Mouse (Mus musculus) granulocyte monocyte progenitor cell, adult 5-6 weeks (primary cell): ENCODE results near the gene Rbm48. TPM values are rescaled to one million over a fixed set of nuclear protein-coding genes. Genes with fewer than 3 reads are reported as not detected.
"Not testable (repeated sequence)": the region's sequence is repeated elsewhere in the genome, so short reads cannot be mapped to it uniquely, and the experiment has no call there.

ENCODE experiments used
- ATAC-seq: replicated peaks from 2 replicates; pipeline ENCODE4 v1.8.0; 2016; ENCODE audit warnings: mild to moderate bottlenecking, moderate TSS enrichment, inconsistent platforms; ENCODE audit not compliant: poor library complexity, severe bottlenecking
- total RNA-seq, 2 experiments: library from RNA; stranded (forward) in 1 of 2; stranded (reverse) in 1 of 2; fragments of 200-712, 200-1000 nt in 1 of 2; fragments of >200 nt in 1 of 2; fragmentation: Nextera tagmentation in 1 of 2; gene quantifications; 2 replicates each; pipeline ENCODE4 v1.2.3; 2014 to 2017

Rbm48 gene
- total RNA-seq (2014; fragmentation: Nextera tagmentation), result 7.9 and 28.1 TPM in 2 replicates
- total RNA-seq (2017), result 28.5 and 29.8 TPM in 2 replicates

DNA sequence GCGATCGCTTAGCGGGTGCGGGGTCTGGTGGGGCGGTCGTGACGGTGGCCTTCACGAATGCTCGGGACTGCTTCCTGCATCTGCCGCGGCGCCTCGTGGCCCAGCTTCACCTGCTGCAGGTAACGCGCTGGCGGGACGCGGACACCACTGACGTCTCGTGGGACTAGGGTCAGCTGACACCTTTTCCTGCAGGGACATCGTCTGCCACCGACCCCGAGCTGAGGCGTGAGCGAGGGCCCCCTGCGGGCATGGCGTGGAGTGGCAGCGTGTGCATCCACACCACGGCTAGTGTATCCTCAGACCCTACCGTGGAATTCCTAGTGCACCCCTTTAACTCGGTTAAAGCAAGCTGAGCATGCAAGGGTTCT is at the start of gene Rbm48:
TSS of gene Rbm48 (minus strand) at position 187 of the 368 bp plus-strand sequence.
- peak; percentile 86 for ATAC-seq

DNA sequence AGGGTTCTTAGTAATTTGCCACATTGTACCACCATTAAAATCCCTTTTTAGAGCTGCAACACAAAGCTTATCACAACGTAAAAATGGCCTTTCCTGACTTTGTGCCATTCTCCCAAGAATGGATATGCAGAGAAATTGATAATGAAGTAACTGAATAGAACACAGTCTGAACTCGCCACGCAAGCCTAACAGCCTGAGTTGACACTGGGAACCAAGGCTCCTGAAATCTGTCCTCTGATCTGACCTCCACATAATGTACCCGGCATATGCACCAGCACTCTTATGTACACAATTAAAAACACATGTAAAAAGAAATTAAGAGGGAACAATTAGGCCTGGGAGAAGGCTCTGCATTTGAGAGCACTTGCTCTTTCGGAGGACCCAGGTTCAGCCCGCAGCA is 48.9 kb upstream of the Rbm48 start:
- ATAC-seq, result no peak

DNA sequence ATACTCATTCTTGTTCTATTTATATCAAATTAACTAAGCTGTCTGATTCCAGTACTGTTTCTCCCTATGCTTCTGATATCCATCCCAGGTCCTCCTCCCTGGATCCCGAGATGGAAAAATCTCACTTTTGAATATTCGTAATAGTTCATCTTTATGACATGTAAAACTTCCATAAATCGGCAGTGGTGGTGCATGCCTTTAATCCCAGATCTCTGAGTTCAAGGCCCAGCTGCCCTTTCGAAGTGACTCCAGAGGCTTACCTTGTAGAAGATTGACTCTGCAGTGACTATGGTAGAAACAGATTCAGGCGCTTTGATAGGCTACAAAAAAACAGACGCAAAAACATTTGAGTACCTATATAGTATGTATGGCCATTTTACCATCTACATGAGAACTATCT is 48.2 kb upstream of the Rbm48 start:
- no peak for ATAC-seq

DNA sequence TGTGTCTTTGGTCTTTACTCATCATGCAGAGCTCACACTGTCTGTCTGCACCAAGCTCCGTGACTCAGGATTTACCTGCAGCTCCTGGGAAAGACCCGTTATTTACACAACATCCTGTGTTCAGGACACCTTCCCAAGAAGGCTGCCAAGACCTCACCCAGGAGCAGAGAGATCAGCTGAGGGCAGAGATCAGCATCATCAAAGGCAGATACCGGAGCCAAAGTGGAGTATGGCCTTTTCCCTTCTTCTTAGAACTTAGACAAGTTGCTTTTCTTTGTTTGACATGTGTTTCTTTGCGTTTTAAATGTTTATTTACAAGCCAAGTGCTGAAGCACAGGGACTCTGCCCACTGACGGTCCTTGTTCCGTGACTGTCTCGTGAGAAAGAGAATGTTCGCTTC is 38.9 kb upstream of the Rbm48 start:
- ATAC-seq, result no peak

DNA sequence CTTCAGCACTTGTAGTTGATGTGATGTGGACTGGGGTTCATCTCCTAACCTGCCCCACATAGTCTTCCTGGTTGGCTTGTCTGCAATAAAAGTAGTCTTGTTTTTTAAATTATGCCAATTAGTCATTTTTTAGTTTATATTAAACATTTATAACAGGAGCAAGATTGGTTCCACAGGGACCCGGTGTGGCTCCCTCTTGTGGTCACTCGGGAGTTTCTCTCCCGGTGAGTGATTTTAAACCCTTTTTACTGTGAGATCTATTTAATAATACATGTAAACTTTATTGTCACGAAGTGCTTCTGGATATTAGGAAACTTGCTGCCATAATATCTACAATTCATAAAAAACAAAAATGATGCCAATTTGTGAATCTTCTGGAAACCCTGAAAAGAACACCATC is 37.6 kb upstream of the Rbm48 start:
- no peak for ATAC-seq

DNA sequence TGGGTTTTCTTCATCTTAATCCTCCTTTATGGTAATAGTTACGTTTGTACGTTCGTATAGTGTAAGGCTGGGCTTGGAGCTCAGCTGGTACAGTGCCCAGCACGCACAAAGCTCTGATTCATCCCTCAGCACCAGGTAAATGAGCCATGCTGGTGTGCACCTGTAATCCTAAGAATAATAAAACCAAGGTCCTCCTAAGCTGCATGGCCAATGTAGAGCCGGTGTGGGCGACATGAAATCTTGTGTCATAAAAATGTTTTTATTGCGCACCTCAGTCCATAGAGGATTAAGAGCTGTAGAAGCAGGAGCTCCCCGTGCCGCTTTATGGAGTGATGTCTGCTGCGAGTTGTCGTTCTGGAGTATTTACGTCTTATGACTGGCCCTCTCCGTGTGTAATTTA is 36.9 kb upstream of the Rbm48 start:
- ATAC-seq, result no peak

DNA sequence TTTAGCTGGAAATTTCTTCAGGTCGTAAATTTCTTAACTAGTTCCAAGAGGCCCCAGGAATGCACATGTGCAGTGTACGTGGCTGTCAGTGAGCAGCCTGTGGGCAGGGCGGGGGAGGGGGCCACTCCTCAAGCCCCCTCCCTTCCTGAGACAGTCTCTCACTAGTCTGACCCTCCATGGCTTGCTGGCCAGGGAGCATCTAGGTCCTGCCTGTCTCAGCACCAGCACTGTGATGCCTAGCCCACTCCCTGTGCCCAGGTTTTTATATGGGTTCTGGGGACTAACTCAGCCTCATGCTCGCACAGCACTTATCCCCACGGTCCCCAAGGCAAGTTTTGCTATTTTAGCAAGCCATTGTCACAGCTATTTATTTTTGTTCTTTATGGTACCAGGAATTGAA is 35.9 kb upstream of the Rbm48 start:
- ATAC-seq, result no peak

DNA sequence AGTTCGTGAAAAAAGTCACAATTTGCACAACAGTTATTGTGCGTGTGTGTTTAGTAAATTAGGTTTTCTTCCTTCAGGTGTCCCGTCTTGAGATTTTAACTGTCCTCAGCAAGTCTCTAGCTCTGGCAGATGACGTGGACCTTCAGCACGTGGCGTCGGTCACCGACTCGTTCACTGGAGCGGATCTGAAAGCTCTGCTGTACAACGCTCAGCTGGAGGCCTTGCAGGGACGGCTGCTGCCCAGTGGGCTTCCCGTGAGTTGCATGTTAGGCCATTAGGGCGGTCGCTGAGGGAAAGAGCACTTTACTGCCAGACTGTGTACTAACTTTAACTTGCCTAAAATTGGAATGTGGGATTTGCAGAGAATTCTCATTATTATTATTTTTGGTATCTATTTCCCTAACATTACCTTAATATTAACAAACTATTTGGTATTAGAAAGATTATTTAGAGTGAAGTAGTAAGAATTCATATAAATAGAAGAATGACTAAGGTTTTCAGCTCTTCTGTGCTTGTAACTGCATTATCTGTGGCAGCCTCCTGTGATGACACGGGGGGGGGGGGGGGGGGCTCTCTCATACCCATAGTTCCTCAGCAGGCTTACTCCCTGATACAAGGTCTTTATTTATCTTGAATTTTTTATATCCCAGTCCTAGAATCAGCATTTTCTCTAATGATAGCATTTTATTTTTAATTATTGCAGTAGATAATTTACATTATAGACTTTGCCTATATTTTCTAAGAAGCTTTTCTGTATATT is 35.3 kb upstream of the Rbm48 start:
- ATAC-seq, result no peak

DNA sequence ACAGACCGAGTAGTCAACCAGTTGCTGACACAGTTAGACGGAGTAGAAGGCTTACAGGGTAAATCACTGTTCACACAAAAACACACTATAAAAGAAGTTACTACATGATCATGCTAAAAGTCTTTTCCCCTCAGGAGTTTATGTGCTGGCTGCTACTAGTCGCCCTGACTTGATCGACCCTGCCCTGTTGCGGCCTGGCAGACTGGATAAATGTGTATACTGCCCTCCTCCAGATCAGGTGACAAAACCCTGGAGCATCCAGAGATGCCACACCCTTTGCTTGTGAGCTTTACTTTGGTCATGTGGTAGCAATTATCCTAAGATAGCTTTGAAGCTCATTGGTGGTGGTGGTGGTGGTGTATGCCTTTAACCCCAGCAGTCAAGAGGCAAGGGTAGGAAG is 33.7 kb upstream of the Rbm48 start:
- ATAC-seq, result no peak

DNA sequence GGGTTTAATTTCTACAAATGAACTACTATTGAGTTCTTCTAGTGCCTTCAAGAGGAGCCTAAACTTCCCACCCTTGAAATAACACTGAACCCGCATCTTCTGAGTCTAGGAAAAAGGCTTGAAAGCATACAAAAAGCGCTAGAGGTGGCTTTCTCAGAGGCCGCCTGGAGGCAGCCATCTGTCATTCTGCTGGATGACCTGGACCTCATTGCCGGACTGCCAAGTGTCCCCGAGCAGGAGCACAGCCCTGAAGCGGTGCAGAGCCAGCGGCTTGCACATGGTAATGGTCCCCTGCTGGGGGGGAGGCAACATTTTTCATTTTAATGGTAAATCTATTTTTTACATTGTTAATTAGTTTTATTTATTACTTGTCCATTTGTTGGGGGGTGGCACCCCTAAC is 24.1 kb upstream of the Rbm48 start:
- no peak for ATAC-seq

DNA sequence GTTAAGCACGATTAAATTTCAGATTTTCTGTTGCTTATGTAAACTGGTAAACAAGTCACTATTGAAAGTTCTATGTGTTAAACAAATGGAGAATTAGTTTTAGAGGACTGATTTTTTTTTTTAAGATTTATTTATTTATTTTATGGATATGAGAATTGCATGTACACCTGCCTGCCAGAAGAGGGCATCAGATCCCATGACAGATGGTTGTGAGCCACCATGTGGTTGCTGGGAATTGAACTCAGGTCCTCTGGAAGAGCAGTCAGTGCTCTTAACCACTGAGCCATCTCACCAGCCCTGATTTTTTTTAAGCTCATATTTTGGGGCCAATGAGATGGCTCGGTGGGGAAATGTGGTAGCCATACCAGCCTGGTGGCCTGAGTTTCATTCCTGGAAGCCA is 15.4 kb upstream of the Rbm48 start:
- ATAC-seq, result not testable (repeated sequence)

DNA sequence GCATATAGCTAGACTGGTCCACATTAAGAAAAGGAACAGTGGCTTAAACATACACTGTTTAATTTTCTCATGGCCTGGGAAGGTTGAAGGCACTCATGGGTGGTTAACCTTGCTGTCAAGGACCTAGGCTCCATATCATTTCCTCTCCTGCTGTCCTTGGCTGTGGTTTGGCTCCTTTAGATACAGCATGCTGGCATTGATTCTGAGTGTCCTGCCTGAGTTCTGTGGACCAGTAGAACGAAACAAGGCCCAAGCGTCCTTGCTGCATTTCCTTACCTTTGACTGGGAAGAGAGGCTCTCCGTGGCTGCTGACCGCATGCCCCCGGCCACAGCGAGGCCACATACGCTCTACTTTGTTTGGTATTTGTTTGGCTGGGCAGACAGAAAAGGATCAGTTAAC is 12.9 kb upstream of the Rbm48 start:
- ATAC-seq, result no peak

DNA sequence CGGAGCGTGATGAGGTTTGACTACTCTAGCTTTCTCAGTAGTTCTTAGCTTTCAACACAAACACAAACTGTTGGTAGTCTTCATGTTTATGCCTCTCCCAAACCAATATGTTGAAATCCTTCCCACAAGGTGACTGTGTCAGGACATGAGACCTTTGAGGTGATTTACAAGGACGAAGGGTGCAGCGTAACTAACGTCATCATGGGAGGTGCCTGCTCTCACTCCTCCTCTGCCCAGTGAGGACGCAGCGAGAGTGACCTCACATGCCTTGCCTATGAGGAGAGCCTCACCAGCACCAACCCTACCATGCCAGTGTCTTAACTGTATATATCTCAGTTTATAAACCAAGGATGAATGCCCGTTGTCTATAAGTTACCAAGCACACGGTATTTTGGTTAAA is 10.7 kb upstream of the Rbm48 start:
- no peak for ATAC-seq

DNA sequence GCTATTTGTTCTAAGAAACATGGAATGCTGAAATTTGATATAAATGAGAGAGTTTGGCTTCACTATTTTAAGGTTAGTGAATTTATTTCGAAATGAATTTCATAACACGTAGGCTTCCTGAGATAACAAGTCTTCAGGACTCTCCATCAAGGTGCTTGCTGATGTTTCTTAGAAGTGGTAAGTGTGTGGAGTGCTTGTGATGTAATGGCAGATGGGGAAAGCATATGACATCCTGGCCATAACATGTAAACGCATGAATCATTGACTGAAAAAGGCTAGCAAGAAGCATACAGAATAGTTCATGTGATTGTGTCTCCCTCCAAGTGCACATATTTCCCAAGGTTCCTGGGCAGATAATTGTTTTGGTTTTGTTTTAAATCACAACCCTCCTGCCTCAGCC is 4.4 kb upstream of the Rbm48 start:
- ATAC-seq, result no peak

DNA sequence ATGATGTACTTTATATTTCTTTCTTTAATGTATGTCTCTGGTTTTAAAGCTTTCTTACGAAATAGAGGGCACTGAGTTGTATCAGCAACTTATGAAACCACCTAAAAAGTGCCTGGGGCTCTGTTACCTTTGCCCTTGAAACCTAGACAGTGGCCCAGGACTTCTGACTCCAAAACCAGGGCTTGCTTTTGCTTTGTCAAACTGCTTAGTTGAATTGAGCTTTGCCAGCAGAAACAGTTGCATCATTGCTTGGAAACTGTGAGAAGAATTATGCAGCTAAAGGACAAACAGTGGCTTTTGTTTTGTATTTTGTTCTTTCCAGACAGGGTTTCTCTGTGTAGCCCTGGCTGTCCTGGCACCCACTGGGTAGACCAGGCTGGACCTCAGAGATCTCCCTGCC is 3.9 kb upstream of the Rbm48 start:
- no peak for ATAC-seq

DNA sequence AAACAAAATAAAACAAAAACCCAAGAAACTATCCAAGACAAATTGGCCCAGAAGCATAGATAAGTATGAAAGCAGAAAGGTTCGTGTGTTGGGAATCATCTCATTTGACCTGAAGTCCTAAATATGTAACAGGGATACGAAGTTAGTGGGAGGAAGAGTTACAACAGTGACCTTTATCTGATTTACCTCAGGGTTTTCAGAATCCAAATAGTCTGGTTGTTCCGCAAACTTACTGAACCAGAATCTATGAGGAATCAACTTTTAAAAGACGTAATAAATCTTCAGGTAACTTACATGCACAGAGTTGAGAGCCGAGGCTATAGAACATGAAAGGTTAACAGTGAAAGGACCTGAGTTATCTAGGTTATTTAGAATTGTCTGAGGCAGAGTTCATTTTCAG is 2.4 kb upstream of the Rbm48 start:
- no peak for ATAC-seq

DNA sequence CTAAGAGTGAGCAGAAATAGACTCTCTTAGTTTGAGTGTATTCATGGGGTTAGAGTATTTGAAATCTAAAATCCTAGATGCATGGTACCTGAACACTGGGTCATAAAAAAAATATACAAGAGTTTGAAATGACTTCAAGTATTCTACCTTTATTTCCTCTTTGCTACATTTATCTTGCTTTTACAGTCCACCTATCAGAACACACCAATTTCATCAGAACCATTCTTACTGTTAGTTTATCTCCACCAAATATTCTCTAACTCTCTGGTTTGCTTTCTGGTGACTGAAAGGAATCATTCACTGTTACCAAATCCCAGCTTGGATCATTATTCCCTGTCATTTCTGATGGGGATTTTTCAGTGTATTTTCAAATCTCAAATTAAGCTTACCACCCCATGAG is 786 bp upstream of the Rbm48 start:
- ATAC-seq, result no peak

DNA sequence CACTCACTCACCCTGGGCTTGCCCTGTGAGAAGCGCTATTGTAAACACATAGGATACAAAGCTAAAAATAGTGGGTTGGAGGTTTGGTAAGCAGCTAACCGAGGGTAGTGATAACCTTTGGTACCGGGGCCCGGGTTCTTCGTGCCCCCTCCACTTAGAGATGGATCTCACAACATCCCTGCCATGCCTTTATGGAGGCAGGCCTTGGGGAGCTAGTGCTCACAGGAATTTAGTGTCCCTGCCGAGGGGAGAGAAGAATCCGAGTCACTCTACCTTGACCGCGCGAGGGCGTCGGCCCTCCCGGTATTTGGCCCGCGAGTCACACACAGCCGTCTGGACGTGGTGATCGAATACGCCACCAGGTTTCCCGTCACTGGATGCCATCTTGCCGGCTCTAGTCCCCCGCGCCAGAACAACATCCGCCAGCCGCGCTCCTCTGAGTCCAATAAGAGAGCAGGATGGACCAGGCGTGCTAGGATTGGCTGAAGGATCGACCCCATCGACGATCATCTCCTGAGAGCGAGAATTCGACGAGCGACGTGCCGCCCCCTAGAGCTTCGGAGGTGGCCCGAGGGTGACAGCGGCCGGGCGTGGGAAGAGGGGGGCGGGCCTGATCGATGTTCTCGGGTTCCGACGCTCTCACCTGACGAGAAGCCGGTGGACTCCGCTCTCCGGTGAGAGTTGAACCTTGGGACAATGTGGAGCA is 539 bp downstream of the Rbm48 start, which contains the start of gene Pex1:
TSS of gene Pex1 (plus strand) at position 374 of the 706 bp plus-strand sequence.
- peak; percentile 92 for ATAC-seq

DNA sequence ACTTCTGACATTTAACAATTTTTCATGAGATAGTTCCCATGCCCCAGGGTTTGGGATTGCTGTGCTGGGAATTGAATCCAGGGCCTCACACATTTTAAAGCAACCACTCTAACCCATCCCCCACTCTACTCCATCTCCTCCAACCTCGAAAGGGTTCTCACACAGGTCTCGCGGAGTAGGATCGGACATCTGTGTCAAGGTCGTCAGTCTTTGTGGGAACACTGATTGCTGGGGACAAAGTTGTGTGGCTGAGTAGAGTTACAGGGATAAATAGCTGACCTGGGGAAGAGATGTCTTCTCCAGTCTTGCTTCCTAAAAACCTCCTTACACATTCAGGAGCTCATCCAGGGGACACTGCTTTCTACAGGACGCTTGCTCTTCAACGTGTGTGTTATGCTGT is 17.3 kb downstream of the Rbm48 start:
- ATAC-seq, result no peak

DNA sequence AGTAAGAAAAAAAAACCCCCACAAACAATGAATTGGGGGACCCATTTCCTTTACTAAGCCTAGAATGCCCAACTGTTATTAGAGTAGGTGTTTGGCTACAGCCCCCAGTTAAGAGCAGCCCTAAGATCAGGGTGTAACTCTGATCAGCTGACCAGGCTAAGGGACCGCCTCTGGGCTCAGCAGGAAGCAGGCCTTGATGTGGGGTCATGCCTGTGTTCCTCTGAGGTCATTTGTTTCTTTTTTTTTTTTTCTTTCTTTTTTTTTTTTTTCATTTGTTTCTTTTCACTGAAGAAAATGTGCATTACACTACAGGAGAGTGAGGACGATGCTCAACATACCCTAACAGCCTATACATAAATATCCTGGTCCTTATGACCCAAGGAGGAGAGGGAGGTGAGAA is 18.4 kb downstream of the Rbm48 start:
- no peak for ATAC-seq

DNA sequence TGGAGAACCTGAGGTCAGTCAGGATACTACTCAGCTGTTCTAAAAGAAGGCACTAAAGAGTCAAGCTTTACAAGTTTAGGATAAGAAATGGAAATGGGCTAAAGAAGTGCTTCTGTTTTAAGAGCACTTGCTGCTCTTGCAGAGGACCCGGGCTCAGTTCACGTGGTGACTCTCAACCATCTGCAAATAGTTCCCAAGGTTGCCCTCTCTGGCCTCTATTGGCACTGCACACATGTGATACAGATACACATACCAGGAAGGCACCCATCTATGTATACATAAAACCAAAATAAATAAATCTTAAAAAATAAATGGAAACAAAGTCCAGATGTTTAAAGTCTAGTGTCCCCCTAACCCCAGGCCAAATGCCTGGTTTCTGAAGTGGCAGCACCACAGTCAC is 21.6 kb downstream of the Rbm48 start:
- no peak for ATAC-seq

DNA sequence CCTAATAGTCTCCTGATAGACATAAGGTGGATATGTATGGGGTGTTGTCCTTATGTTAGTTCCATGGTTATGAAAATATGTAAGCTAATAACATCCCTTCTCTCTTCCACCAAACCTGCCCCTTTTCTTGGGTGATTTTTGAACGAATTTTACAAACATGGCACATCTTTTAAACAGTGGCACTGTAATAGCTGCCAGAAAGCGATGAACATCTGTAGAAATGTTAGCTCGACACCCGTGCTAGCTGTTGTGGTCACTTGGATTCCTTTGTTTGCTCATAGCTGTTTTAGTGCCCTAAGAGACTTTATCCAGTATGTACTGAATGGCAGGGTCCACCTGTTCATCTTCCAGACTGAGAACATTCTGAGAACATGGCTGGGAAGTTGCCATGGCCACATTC is 25.1 kb downstream of the Rbm48 start, which contains the start of gene 1700109H08Rik:
TSS of gene 1700109H08Rik (plus strand) at position 301 of the 400 bp plus-strand sequence.
- no peak for ATAC-seq
